Mouse (Mus musculus) natural killer cell, adult 2 months (primary cell): Measurements from ENCODE around the gene Fpr-rs4.
"Not testable (repeated sequence)": the region's sequence is repeated elsewhere in the genome, so short reads cannot be mapped to it uniquely, and the experiment has no call there.

Source experiments
- DNase-seq, 2 experiments: peaks; one replicate each; pipeline ENCODE4 v3.0.0; 2022; ENCODE audit warnings: low spot score in 2 of 2

The Fpr-rs4 gene

DNA sequence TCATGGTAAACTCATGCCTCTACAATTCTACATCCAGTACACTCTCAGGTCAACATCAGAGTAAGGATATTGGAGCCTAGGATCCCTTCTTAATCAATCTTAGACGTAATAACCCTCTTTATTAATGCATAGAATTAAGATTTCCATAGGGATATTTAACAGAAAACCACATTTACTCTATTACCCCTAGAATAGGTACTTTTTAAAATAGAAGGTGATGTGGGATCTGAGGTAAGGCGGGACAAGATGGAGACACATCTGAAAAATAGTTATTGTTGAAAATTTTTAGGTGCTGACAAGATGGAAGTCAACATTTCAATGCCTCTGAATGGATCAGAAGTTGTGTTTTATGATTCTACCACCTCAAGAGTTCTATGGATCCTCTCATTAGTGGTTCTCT lies at the start of gene Fpr-rs4:
Gene Fpr-rs4, plus strand, starts transcription at position 301 of the 400 bp plus-strand sequence.
- no peak for DNase-seq

DNA sequence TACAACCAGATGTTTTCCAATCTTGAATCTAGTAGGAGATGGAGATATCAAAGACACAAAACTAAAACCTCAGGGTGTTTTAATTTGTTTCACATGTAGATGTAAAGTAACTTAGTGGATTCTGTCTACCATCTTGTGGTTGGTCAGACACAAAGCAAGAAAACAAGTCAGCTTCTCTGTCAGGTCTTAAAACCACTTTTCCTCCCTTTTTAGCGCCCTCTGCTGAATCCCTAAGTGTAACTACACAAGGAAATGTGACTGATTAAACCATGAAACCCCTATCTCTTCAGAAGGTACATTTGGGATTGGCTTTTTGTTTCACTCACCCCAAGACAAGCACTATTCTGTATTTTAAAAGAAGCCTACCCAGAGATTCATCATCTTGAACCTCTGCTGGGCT lies 48.1 kb upstream of the Fpr-rs4 start:
- no peak for DNase-seq

DNA sequence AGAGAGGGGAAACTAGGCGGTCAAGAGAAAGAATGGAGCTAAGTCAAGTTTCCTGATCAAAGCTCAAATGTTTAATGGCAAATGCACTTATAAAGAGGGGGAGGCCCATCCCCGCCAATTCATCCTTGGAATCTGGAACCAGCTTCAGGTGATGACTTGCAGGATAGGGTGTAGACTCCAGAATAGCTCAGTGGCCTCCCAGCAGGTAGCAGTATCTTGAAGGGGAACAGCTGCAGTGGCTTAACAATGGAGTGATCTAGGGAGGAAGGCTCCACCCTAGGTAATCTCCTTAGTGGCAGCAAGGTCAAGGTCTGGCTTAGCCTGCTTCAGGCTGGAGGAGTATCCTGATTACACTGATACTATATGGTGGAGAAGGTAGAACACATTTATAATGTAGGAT lies 40.3 kb upstream of the Fpr-rs4 start:
- DNase-seq: not testable (repeated sequence)

DNA sequence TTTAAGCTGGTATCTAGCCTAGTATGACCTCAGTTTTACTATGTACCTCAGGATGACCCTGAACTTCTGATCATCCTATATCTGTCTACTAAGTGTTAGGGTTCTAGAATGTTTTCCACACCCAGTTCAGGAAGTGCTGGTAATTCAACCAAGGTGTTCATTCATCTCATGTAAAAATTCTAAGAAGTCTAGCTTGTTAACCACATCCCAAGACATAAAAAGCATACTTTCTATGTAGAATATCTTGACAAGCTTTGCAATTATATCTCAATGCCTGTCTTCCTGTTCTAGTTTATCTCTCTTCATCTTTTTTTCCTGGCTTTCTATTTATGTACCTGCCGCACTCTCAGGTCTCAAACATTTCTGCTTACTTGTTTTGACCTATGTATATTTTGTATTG lies 16.8 kb upstream of the Fpr-rs4 start:
- DNase-seq: no peak

DNA sequence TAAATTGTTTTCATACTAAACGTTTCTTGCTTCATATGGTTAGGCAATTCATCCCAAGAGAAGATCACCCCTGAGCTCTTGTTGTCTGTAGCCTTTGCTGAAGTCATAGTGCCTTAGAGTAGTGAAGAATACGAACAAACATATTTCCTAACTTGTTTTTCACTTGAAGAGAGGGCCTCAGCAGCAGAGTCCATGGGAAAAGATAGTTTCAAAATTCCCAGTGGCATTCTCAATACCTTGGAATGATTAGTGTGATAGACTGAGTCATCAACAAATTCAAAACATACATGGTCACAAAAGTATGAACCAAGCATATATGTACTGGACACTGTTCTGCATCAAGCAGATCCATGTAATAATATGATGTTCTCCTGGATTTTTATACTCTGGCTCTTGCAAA lies 27.6 kb downstream of the Fpr-rs4 start, which contains the start of gene Vmn2r124:
Gene Vmn2r124, plus strand, starts transcription at position 301 of the 400 bp plus-strand sequence.
- DNase-seq: no peak
